Mouse (Mus musculus): ENCODE measurements around the gene Map4k3.
"Not testable (repeated sequence)": the region's sequence is repeated elsewhere in the genome, so short reads cannot be mapped to it uniquely, and the experiment has no call there.

Map4k3 gene

GRCm38 (mm10) chr17:80562792-80563191 is 165.5 kb downstream of the Map4k3 start:
- DNase-seq = no peak

DNA sequence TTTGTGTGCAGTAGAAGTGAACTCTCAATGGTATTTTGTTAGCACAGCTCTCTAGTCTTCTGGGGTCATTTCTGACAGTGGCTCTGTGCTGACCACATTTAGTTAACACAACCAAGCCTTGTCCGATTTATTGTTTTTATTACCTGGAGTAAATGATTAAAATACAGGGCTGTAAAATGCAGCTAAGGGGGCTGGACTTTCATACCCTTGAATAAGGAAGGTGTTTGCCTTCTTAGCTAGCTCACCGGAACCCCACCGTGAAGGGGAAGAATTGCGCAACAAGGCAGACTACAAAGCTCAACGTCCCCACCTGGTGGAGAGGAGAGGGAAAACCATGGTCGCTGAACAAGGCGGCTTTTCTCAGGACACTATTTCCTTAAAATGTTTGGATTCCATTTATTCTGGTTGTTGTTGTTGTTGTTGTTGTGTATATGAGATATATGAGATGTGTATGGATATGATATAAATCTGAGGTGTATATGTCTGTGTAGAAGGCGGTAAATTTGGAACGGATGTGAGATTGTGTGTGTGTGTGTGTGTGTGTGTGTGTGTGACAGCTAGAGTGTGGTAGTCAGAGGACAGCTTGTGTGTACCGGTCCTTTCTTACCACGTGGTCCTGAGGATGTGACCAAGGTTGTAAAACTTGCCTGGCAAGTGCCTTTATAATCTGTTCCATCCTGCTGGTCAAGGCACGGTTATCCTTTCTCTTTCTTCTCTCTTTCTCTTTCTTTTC is 167.4 kb downstream of the Map4k3 start:
- DNase-seq = peak; percentile 79

GRCm38 (mm10) chr17:80559745-80560144 is 168.5 kb downstream of the Map4k3 start:
- no peak for DNase-seq

DNA sequence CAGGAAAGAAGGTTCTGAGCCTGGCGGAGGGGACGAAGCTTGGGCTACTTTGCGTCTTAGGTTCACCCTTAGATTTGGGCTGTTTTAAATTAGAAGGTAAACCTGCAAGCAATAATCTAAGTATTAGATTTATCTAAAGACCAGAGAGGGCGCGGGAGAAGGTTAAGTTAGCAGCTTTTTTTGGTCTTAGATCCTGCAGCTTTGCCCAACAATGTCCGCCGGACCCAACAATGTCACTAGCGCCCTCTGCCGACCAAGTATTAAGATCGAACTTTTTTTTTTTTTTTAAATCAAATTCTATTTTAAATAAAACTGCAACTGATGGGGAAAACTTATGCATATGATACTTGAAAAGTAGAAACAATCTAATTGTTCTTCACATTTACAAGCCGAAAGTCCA is 169.2 kb downstream of the Map4k3 start:
- peak; percentile 68 for DNase-seq

- no peak for DNase-seq
Observed at GRCm38 (mm10) chr17:80558583-80558982, 169.7 kb downstream of the Map4k3 start.

GRCm38 (mm10) chr17:80557461-80557860 is 170.8 kb downstream of the Map4k3 start:
- no peak for DNase-seq

DNA sequence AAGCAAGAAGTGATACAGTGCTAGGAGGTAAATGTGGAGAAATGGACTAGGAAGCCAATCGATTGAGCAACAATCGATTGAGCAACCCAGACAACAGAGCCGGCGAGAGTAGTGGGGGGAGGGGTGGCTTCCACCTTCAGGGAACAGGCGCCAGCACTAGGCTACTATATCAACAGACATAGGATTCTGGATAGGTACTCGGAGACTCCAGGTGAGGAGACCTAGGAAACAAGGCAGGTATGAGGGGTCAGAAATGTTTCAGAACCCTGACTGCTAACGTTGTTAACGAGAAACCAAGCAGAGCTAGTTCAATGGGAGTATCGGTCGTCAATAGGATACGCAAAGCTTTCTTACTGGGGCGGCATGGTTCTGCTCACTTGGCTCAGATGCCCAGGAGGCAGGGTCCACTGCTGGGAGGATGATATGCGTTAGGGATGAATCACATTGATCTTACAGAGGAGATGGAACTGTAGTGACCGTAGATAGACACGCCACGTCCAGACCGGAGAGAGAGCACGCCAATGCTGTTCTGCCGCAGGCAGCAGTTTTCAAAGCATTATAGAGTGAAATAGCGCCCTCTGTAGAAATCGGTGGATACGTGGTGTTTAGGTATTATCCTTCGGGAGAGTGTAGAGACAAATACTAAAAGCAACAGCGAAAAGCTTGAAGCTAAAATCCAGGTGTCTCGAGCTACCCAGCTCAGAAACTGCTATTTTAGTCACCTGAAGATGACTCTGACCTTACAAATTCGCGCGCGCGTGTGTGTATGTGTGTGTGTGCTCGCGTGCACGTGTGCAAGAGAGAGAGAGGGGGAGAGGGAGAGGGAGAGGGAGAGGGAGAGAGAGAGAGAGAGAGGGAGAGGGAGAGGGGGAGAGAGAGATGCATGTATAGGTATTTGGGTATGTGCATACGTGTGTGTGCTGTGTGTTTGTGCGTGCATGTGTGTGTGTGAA is 174.7 kb downstream of the Map4k3 start:
- DNase-seq = peak; percentile 86

GRCm38 (mm10) chr17:80552653-80553052 is 175.6 kb downstream of the Map4k3 start:
- DNase-seq = no peak

- no peak for DNase-seq
Observed at GRCm38 (mm10) chr17:80550981-80551380, 177.3 kb downstream of the Map4k3 start.

DNA sequence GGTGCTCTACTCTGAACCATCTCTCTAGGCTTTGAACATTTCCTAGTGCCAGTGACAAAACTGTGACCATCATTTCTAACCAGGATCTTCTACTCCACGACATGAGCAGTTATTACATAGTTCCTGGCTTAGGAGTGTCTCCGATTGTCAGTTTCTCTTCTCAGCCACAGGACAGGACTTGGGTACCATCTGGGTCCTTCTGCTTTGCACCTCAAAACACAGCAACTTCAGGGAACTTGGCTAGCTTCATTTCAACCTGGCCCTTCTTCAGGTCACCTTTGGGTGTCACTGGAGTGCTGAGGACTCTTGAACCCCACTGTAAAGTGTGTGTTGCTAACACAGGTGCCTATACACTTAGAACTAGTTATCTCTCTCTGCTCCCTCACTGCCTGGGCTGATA is 181.4 kb downstream of the Map4k3 start:
- no peak for DNase-seq

- no peak for DNase-seq
Observed at GRCm38 (mm10) chr17:80546227-80546626, 182.1 kb downstream of the Map4k3 start.

DNA sequence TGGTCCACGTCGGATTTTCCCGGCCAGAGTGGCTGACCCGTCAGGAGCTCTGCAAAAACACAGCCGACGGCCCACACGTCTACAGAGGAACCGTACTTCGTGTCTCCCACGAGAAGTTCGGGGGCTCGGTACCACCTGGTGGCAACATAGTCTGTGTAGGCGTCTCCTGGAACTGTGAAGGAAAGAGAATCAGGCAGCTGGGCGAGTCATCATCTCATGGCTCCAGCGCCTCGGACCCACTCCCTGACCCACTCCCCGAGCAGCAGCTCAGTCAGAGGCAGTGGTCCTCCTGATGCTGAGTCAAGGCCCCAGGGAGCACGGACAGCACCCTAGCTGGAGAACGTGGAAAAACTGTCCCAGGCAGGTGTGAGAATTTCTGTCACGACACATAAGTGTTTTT is 184.6 kb downstream of the Map4k3 start:
- no peak for DNase-seq

DNA sequence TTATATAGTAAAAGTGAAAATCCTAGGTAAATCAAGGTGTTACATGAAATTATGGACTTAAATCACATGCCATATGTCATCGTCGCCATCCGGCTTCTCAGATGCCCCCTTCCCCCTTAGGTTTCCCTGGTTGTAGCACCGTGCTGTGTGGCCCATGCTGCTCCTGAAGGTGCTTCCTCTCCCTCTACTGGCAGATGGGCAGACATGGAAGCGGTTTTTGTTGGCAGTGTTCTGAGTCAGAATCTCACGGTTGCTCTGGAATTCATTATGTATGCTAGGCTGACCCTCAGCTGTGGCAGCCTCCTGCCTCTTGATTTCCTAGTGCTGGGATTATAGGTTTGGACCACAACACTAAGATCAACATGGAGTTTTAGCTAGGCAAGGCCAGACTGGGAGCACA is 191.1 kb downstream of the Map4k3 start:
- no peak for DNase-seq

DNA sequence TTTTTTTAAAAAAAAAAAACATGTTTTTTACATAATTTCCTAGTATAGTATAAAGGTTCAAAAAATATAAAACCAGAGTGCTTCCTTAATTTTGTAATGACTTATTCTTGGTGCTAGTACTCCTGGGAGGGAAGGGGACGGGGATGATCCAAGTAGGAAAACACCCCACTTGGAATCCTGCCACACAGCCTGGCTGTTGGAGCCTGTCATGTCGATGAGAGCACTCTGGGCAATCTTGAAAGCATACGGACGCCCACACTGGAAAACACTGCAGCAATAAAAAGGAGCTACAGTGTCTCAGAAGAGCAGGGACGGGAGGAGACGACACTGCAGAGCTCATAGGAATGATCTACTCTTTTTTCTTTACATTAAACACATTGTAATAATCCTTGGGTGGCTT is 192.7 kb downstream of the Map4k3 start:
- peak; percentile 25 for DNase-seq

- not testable (repeated sequence) for DNase-seq
Observed at GRCm38 (mm10) chr17:80531351-80531750, 196.9 kb downstream of the Map4k3 start.

Data from right cerebral cortex, postnatal 4 days (tissue).